Mouse (Mus musculus): ENCODE data around the gene Kcnc3. TPM values are rescaled to one million over a fixed set of nuclear protein-coding genes. Genes with fewer than 3 reads are reported as not detected.

Kcnc3 gene
- 10 to 100 TPM; 19.1 to 21.0 TPM for total RNA-seq (2023)

DNA sequence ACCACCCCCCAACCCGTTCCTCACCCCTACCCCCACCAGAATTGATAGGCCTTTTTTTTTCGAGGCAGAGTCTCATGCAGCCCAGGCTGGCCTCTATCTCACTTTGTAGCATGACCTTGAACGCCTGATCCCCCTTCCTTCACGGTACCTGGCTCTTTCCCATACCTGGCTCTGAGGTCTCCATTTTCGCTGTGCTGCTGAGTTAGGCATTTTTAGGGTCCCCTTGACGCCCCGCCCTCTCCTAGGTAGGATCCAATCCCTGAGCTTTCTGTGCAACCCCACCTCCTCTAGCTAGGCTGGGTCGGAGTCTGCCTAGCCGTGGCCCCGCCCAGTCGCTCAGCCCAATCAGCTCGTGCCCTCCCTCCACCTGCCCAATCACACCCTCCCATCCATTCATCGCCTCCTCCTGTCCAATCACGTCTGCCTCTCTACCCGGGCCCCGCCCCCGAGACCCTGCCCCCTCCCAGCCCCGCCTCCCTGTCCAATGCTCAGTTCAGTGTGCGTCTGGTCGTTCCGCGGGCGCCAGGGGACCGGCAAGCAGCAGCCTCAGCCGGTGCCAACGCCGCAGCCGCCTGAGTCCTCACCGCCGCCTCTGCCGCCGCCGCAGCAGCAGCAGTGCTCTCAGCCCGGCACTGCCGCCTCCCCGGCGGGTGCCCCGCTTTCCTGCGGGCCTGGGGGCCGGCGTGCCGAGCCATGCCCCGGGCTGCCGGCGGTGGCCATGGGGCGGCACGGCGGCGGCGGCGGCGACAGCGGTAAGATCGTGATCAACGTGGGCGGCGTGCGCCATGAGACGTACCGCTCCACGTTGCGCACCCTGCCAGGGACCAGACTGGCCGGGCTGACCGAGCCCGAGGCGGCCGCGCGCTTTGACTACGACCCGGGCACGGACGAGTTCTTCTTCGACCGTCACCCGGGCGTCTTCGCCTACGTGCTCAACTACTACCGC, at the start of gene Kcnc3:
Gene Kcnc3 (plus strand): TSS at position 263 of the 946 bp plus-strand sequence.

DNA sequence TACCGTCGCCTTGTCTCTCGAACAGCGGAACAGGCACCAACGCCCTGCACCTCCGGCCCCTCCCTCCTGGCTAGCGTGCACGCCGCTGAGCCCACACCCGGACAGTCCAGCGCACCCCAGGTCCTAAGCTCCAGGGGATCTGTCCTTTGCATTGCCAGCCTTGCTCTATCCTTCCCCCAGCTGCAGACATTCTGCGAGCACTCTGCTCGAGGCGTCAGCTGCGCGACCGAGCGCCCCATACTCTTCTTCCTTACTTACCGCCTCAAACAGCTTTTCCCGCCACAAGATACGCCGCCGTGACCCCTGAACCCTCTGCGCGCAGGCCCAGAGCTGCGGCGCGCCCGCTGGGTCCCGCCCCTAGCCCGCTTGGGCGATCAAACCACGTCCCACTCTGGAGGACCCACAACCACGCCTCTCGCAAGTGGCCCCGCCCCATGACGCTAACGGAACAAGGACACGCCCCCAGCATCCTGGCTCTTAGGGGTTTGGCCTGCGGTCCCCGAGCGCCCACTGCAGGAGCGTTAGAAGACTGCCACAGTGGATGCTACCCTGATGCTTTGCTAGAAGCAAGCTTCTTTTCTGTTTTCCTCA, 41.9 kb upstream of the Kcnc3 start, which contains the start of gene Pold1:
Gene Pold1 (minus strand): TSS at position 353 of the 591 bp plus-strand sequence.

DNA sequence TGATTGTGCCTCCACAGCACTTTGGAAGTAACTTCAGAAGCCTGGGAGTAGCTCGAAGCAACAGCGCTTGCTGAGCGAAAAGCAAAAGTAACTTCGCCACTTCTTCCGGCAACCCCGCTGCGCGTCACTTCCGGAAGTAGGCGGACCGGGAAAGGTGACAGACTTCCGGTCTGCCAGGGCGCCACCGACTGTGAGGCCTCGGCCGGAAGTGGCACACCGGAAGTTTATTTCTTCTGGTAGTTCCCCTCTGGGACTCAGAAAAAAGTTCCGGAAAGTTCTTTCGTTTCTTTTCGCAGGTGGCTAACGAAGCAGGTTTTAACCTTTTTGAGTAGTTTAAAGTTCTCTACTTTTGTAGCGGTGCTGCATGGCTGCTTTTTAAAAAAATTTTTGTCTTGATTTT, 36.6 kb upstream of the Kcnc3 start, which contains the start of gene Nr1h2:
Gene Nr1h2 (minus strand): TSS at position 126 of the 400 bp plus-strand sequence.

DNA sequence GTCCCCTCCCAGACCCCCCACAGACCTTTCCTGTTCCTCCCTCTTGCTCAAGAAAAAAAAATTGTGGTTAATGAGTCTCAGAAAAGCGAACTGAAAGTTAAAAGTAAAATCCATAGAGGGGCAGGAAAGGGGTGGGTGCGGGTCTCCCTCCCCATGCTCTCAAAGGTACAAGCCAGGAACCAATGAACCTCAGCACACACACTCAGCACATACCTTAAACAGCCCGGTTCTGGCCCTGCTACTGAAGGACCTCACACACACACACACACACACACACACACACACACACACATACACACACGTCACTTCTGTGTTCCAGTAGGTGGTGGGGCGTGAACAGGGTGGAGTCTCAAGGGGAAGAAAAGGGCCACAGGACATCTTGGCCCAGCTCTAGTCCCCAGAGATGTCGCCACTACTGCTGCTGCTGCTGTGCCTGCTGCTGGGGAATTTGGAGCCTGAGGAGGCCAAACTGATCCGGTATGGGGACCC, 18.2 kb upstream of the Kcnc3 start, which contains the start of gene Napsa:
Gene Napsa (plus strand): TSS at position 168 of the 489 bp plus-strand sequence.

Other genes starting within 250 kb of the Kcnc3 start
- not detected for gene Syt3, start 206.6 kb upstream of the Kcnc3 start, total RNA-seq (2023)
- gene 1700008O03Rik, start 204.8 kb upstream of the Kcnc3 start, total RNA-seq (2023) = 1 to 10 TPM in 1 of 2 experiments, not detected in 1; 1.1 TPM
- not detected for gene Lrrc4b, start 161.6 kb upstream of the Kcnc3 start, total RNA-seq (2023)
- gene Aspdh, start 125.3 kb upstream of the Kcnc3 start, total RNA-seq (2023) = not detected
- gene Josd2, start 122.7 kb upstream of the Kcnc3 start, total RNA-seq (2023) = 10 to 100 TPM; 57.1 to 67.4 TPM
- 10 to 100 TPM; 76.4 to 79.9 TPM for gene Emc10, start 94.1 kb upstream of the Kcnc3 start, total RNA-seq (2023)
- gene Fam71e1, start 94.1 kb upstream of the Kcnc3 start, total RNA-seq (2023) = 10 to 100 TPM; 12.0 to 15.5 TPM
- 10 to 100 TPM; 15.7 to 18.1 TPM for gene Mybpc2, start 66.0 kb upstream of the Kcnc3 start, total RNA-seq (2023)
- 100 to 1,000 TPM; 478 to 556 TPM for gene Spib, start 58.6 kb upstream of the Kcnc3 start, total RNA-seq (2023)
- 100 to 1,000 TPM; 150 to 178 TPM for gene Pold1, start 41.8 kb upstream of the Kcnc3 start, total RNA-seq (2023)
- 100 to 1,000 TPM; 388 to 398 TPM for gene Nr1h2, start 36.7 kb upstream of the Kcnc3 start, total RNA-seq (2023)
- gene Napsa, start 18.3 kb upstream of the Kcnc3 start, total RNA-seq (2023) = 100 to 1,000 TPM; 537 to 600 TPM
- not detected for gene Myh14, start 80.2 kb downstream of the Kcnc3 start, total RNA-seq (2023)
- not detected for gene Izumo2, start 118.1 kb downstream of the Kcnc3 start, total RNA-seq (2023)
- gene Vrk3, start 157.7 kb downstream of the Kcnc3 start, total RNA-seq (2023) = 10 to 100 TPM; 80.8 to 85.9 TPM
- gene Zfp473, start 160.4 kb downstream of the Kcnc3 start, total RNA-seq (2023) = 1 to 10 TPM; 2.1 to 2.6 TPM
- gene Nup62, start 225.4 kb downstream of the Kcnc3 start, total RNA-seq (2023) = 10 to 100 TPM; 53.1 to 61.7 TPM
- gene Il4i1, start 225.7 kb downstream of the Kcnc3 start, total RNA-seq (2023) = 100 to 1,000 TPM; 155 to 234 TPM
- gene Atf5, start 226.0 kb downstream of the Kcnc3 start, total RNA-seq (2023) = 1 to 10 TPM; 3.8 to 4.1 TPM

Measured in B cell, adult 67 days (primary cell).